Mouse (Mus musculus) liver, postnatal 0 days (tissue): Measurements from ENCODE around the gene Wdpcp. TPM values are rescaled to one million over a fixed set of nuclear protein-coding genes. Genes with fewer than 3 reads are reported as not detected.

Experiments used
- ATAC-seq: fragments of 200-750 bp; cut with Nextera tagmentation; 2 replicates; pipeline ENCODE4 v1.8.0; 2017; ENCODE audit warnings: mild to moderate bottlenecking, moderate library complexity
- DNase-seq: peaks from one replicate; pipeline ENCODE4 v3.0.0-alpha.2; 2016
- H3K27ac ChIP-seq: fragments of 300-500 bp; sonication (generic); 2 replicates; pipeline ENCODE4 v1.5.1; 2014; ENCODE audit warnings: antibody characterized with exemption, moderate library complexity, mild to moderate bottlenecking, low read depth
- H3K27me3 ChIP-seq: fragments of 300-500 bp; sonication (generic); 2 replicates; pipeline ENCODE4 v1.6.1; 2014; ENCODE audit warnings: low read length, control low read depth, mixed read lengths; ENCODE audit not compliant: insufficient read depth
- H3K36me3 ChIP-seq: fragments of 300-500 bp; sonication (generic); replicated peaks from 2 replicates; pipeline ENCODE4 v1.6.1; 2014; ENCODE audit warnings: mild to moderate bottlenecking, control low read depth, low read length, moderate library complexity, mixed read lengths; ENCODE audit not compliant: insufficient read depth
- H3K4me1 ChIP-seq: fragments of 300-500 bp; sonication (generic); 2 replicates; pipeline ENCODE4 v1.6.1; 2014; ENCODE audit warnings: antibody characterized with exemption, mild to moderate bottlenecking, control low read depth; ENCODE audit not compliant: insufficient read depth
- H3K4me2 ChIP-seq: fragments of 300-500 bp; sonication (generic); 2 replicates; pipeline ENCODE4 v1.6.1; 2014; ENCODE audit warnings: low read depth, mild to moderate bottlenecking, low read length, moderate library complexity, mixed read lengths
- H3K4me3 ChIP-seq: fragments of 300-500 bp; sonication (generic); 2 replicates; pipeline ENCODE4 v1.5.1; 2014; ENCODE audit warnings: low read depth, low read length
- H3K9ac ChIP-seq: fragments of 300-500 bp; sonication (generic); replicated peaks from 2 replicates; pipeline ENCODE4 v1.6.1; 2014; ENCODE audit warnings: mild to moderate bottlenecking, moderate library complexity
- H3K9me3 ChIP-seq: fragments of 300-500 bp; sonication (generic); 2 replicates; pipeline ENCODE4 v1.6.1; 2016; ENCODE audit warnings: mild to moderate bottlenecking, control low read depth, low read length, mixed read lengths
- CTCF ChIP-seq: sonication (generic); IDR thresholded peaks from 2 replicates; pipeline ENCODE4 v1.5.1; 2016; ENCODE audit warnings: antibody characterized with exemption, low read depth
- EP300 ChIP-seq: IDR thresholded peaks from 2 replicates; pipeline ENCODE4 v1.6.1; 2016; ENCODE audit warnings: antibody characterized with exemption, low read depth, mild to moderate bottlenecking
- WGBS: fragments of 180-500 bp; shearing (Covaris S2); extraction: QIAGEN DNeasy Blood & Tissue Kit; methylation state at CpG from one replicate; pipeline ENCODE4 v1.1.7; 2014; ENCODE audit not compliant: insufficient replicate concordance; 5-methylcytosine and 5-hydroxymethylcytosine counted together
- polyA plus RNA-seq: library from polyadenylated mRNA; unstranded; fragments of >200 nt; fragmentation: Nextera tagmentation; extraction: Ambion mirVana; gene quantifications from 2 replicates; pipeline ENCODE4 v1.2.1, GENCODE M21; 2015

Gene Wdpcp
- polyA plus RNA-seq, 1 experiment from 2014 or later = 0.60 TPM

- TF ChIP-seq CTCF = no peak
- TF ChIP-seq EP300 = no peak
- Histone ChIP-seq H3K9ac (no peak overlapping the region), H3K9me3 (no peaks in the 10 kb centered on the region), H3K4me3 (no peak overlapping the region), H3K4me2 (no peak overlapping the region), H3K27ac (no peak overlapping the region), H3K4me1 (no peaks in the 10 kb centered on the region), H3K36me3 (no peaks in the 10 kb centered on the region), H3K27me3 (no peaks in the 10 kb centered on the region)
- ATAC-seq (no peak), DNase-seq (no peak)
- 89% methylated on average over 2 of the region's 2 CpGs for WGBS
Measured at GRCm38 (mm10) chr11:21847040-21847439, 275.0 kb downstream of the Wdpcp start.

GRCm38 (mm10) chr11:21864000-21864399 lies 292.0 kb downstream of the Wdpcp start:
- Histone ChIP-seq H3K9me3 (no peaks in the 10 kb centered on the region), H3K4me2 (no peak overlapping the region), H3K9ac (no peak overlapping the region), H3K36me3 (no peaks in the 10 kb centered on the region), H3K4me1 (no peaks in the 10 kb centered on the region), H3K4me3 (no peak overlapping the region), H3K27ac (no peak overlapping the region), H3K27me3 (no peaks in the 10 kb centered on the region)
- DNase-seq = no peak
- TF ChIP-seq CTCF (no peak), EP300 (no peak)
- ATAC-seq = no peak
- 67% methylated on average over 6 of the region's 6 CpGs for WGBS

GRCm38 (mm10) chr11:21864516-21864915 lies 292.5 kb downstream of the Wdpcp start:
- DNase-seq (no peak), ATAC-seq (no peak)
- Histone ChIP-seq H3K9ac (no peak overlapping the region), H3K36me3 (no peaks in the 10 kb centered on the region), H3K4me2 (no peak overlapping the region), H3K9me3 (no peaks in the 10 kb centered on the region), H3K27me3 (no peaks in the 10 kb centered on the region), H3K4me3 (no peak overlapping the region), H3K27ac (no peak overlapping the region), H3K4me1 (no peaks in the 10 kb centered on the region)
- 75% methylated on average over 6 of the region's 6 CpGs for WGBS
- no peak for TF ChIP-seq CTCF
- TF ChIP-seq EP300 = no peak

GRCm38 (mm10) chr11:21868675-21869074 lies 296.6 kb downstream of the Wdpcp start:
- Histone ChIP-seq H3K27me3 (no peaks in the 10 kb centered on the region), H3K4me3 (no peak overlapping the region), H3K36me3 (no peaks in the 10 kb centered on the region), H3K4me1 (no peaks in the 10 kb centered on the region), H3K27ac (no peak overlapping the region), H3K4me2 (no peak overlapping the region), H3K9ac (no peak overlapping the region), H3K9me3 (no peaks in the 10 kb centered on the region)
- 61% methylated on average over 3 of the region's 3 CpGs for WGBS
- no peak for TF ChIP-seq EP300
- no peak for TF ChIP-seq CTCF
- no peak for ATAC-seq
- DNase-seq = no peak

GRCm38 (mm10) chr11:21870863-21871262 lies 298.8 kb downstream of the Wdpcp start:
- H3K27ac ChIP-seq = no peak overlapping the region
- 67% methylated on average over 1 of the region's 1 CpGs for WGBS
- H3K9me3 ChIP-seq = no peaks in the 10 kb centered on the region
- H3K4me1 ChIP-seq = no peaks in the 10 kb centered on the region
- no peaks in the 10 kb centered on the region for H3K36me3 ChIP-seq
- TF ChIP-seq CTCF (no peak), EP300 (no peak)
- no peaks in the 10 kb centered on the region for H3K27me3 ChIP-seq
- no peak overlapping the region for H3K9ac ChIP-seq
- no peak overlapping the region for H3K4me3 ChIP-seq
- H3K4me2 ChIP-seq = no peak overlapping the region
- ATAC-seq (no peak), DNase-seq (no peak)

- WGBS = 43% methylated on average over 4 of the region's 4 CpGs
- no peaks in the 10 kb centered on the region for H3K36me3 ChIP-seq
- H3K4me2 ChIP-seq = no peak overlapping the region
- H3K9me3 ChIP-seq = no peaks in the 10 kb centered on the region
- TF ChIP-seq CTCF (no peak), EP300 (no peak)
- H3K27me3 ChIP-seq = no peaks in the 10 kb centered on the region
- ATAC-seq (no peak), DNase-seq (no peak)
- H3K9ac ChIP-seq = no peak overlapping the region
- H3K4me3 ChIP-seq = no peak overlapping the region
- no peaks in the 10 kb centered on the region for H3K4me1 ChIP-seq
- no peak overlapping the region for H3K27ac ChIP-seq
Measured at GRCm38 (mm10) chr11:21871728-21872127, 299.7 kb downstream of the Wdpcp start.

GRCm38 (mm10) chr11:21875077-21875476 lies 303.0 kb downstream of the Wdpcp start:
- TF ChIP-seq EP300 = no peak
- no peak for TF ChIP-seq CTCF
- no peak for ATAC-seq
- Histone ChIP-seq H3K4me3 (no peak overlapping the region), H3K9ac (no peak overlapping the region), H3K4me1 (no peaks in the 10 kb centered on the region), H3K27me3 (no peaks in the 10 kb centered on the region), H3K4me2 (no peak overlapping the region), H3K36me3 (no peaks in the 10 kb centered on the region), H3K27ac (no peak overlapping the region), H3K9me3 (no peaks in the 10 kb centered on the region)
- no peak for DNase-seq
- 83% methylated on average over 2 of the region's 2 CpGs for WGBS
